Mouse (Mus musculus): ENCODE results near the gene Cfap52.

- TF ChIP-seq TAL1 (IDR thresholded peaks at IDR 0.05; ENCODE audit: low read length), result no peak
- no peak for TF ChIP-seq GATA1 (IDR thresholded peaks at IDR 0.05; ENCODE audit: low read length)
These were observed 43.4 kb downstream of the Cfap52 start, which contains the start of gene Usp43 for GRCm38 (mm10) chr11:67921827-67922754.
